Mouse (Mus musculus): ENCODE data around the gene Fam53b.

GRCm38 (mm10) chr7:132731558-132731957, 82.1 kb downstream of the Fam53b start:
- no peak for TF ChIP-seq CTCF (IDR thresholded peaks at IDR 0.05; ENCODE audit: low read depth, low read length)
- no peak for TF ChIP-seq POLR2A (IDR thresholded peaks at IDR 0.05; ENCODE audit: borderline replicate concordance, low read depth, low read length)
